Mouse (Mus musculus) thymus, postnatal 36 days (tissue): ENCODE data around the gene Ptprj.
"Not testable (repeated sequence)": the region's sequence is repeated elsewhere in the genome, so short reads cannot be mapped to it uniquely, and the experiment has no call there.

Experiments
- DNase-seq, 2 experiments: peaks; one replicate each; pipeline ENCODE4 v3.0.0; 2022; ENCODE audit warnings: mixed read lengths in 2 of 2

Ptprj gene

GRCm38 (mm10) chr2:90477617-90478016 is 102.8 kb downstream of the Ptprj start:
- DNase-seq: no peak

GRCm38 (mm10) chr2:90476792-90477191 is 103.7 kb downstream of the Ptprj start:
- no peak for DNase-seq

GRCm38 (mm10) chr2:90476319-90476718 is 104.1 kb downstream of the Ptprj start:
- DNase-seq: no peak

GRCm38 (mm10) chr2:90474593-90475405 is 105.6 kb downstream of the Ptprj start:
- DNase-seq: peak; percentile 80 to 81

GRCm38 (mm10) chr2:90472701-90473100 is 107.7 kb downstream of the Ptprj start:
- no peak for DNase-seq

GRCm38 (mm10) chr2:90470122-90470521 is 110.3 kb downstream of the Ptprj start:
- no peak for DNase-seq

- DNase-seq: no peak
Observed at GRCm38 (mm10) chr2:90466480-90466879, 114.0 kb downstream of the Ptprj start.

- DNase-seq: no peak
Observed at GRCm38 (mm10) chr2:90463735-90464134, 116.7 kb downstream of the Ptprj start.

- DNase-seq: no peak
Observed at GRCm38 (mm10) chr2:90462252-90462651, 118.2 kb downstream of the Ptprj start.

GRCm38 (mm10) chr2:90457946-90458345 is 122.5 kb downstream of the Ptprj start:
- DNase-seq: peak; percentile 44 to 68

GRCm38 (mm10) chr2:90452380-90452779 is 128.1 kb downstream of the Ptprj start:
- DNase-seq: no peak

- no peak for DNase-seq
Observed at GRCm38 (mm10) chr2:90448967-90449740, 131.3 kb downstream of the Ptprj start.

GRCm38 (mm10) chr2:90443811-90444210 is 136.6 kb downstream of the Ptprj start:
- no peak for DNase-seq

- DNase-seq: not testable (repeated sequence)
Observed at GRCm38 (mm10) chr2:90441811-90442210, 138.6 kb downstream of the Ptprj start.

- DNase-seq: not testable (repeated sequence)
Observed at GRCm38 (mm10) chr2:90440169-90440568, 140.3 kb downstream of the Ptprj start.

GRCm38 (mm10) chr2:90437453-90437852 is 143.0 kb downstream of the Ptprj start:
- not testable (repeated sequence) for DNase-seq

- not testable (repeated sequence) for DNase-seq
Observed at GRCm38 (mm10) chr2:90429782-90430181, 150.7 kb downstream of the Ptprj start.

- DNase-seq: not testable (repeated sequence)
Observed at GRCm38 (mm10) chr2:90428988-90429717, 151.3 kb downstream of the Ptprj start.

GRCm38 (mm10) chr2:90424937-90425336 is 155.5 kb downstream of the Ptprj start:
- DNase-seq: not testable (repeated sequence)

- DNase-seq: not testable (repeated sequence)
Observed at GRCm38 (mm10) chr2:90422282-90422681, 158.2 kb downstream of the Ptprj start.

GRCm38 (mm10) chr2:90414110-90414821 is 166.2 kb downstream of the Ptprj start:
- not testable (repeated sequence) for DNase-seq

- not testable (repeated sequence) for DNase-seq
Observed at GRCm38 (mm10) chr2:90398633-90399107, 181.8 kb downstream of the Ptprj start, which contains the start of gene Olfr1274-ps. TSS of gene Olfr1274-ps (plus strand) at chr2:90398683.
